Mouse (Mus musculus) cerebellum, adult 8-10 months (tissue): ENCODE data around the gene Mtr.
"Not testable (repeated sequence)": the region's sequence is repeated elsewhere in the genome, so short reads cannot be mapped to it uniquely, and the experiment has no call there.

Source experiments
- DNase-seq: peaks from one replicate; pipeline ENCODE4 v3.0.0; 2022

Gene Mtr

GRCm38 (mm10) chr13:12153922-12154321 is 104.0 kb downstream of the Mtr start:
- DNase-seq: no peak

GRCm38 (mm10) chr13:12146918-12147507 is 110.9 kb downstream of the Mtr start:
- no peak for DNase-seq

GRCm38 (mm10) chr13:12146402-12146801 is 111.5 kb downstream of the Mtr start:
- DNase-seq: no peak

GRCm38 (mm10) chr13:12143347-12143746 is 114.6 kb downstream of the Mtr start:
- DNase-seq: no peak

GRCm38 (mm10) chr13:12136461-12136860 is 121.5 kb downstream of the Mtr start:
- DNase-seq: not testable (repeated sequence)

GRCm38 (mm10) chr13:12133549-12133948 is 124.4 kb downstream of the Mtr start:
- no peak for DNase-seq
